Mouse (Mus musculus) ES-Bruce4 (cell line): Measurements from ENCODE around the gene Olfml2a.

Experiments
- CTCF ChIP-seq: IDR thresholded peaks from one replicate; pipeline ENCODE4 v1.8.1; 2011; ENCODE audit warnings: low read depth, low read length
- POLR2A ChIP-seq: IDR thresholded peaks from one replicate; pipeline ENCODE4 v1.8.1; 2011; ENCODE audit warnings: low read length; ENCODE audit not compliant: insufficient read depth

GRCm38 (mm10) chr2:38941898-38942297, 10.1 kb downstream of the Olfml2a start:
- TF ChIP-seq CTCF = no peak
- no peak for TF ChIP-seq POLR2A
